Mouse (Mus musculus) bone marrow macrophage, adult 2 months (primary cell): ENCODE data around the gene Relch.

Source experiments
- CTCF ChIP-seq: IDR thresholded peaks from 2 replicates; pipeline ENCODE4 v1.5.1; 2012; ENCODE audit warnings: low read depth, mild to moderate bottlenecking, low read length, moderate library complexity
- POLR2A ChIP-seq: IDR thresholded peaks from 2 replicates; pipeline ENCODE4 v1.6.1; 2012; ENCODE audit warnings: mild to moderate bottlenecking, low read depth, low read length, borderline replicate concordance

DNA sequence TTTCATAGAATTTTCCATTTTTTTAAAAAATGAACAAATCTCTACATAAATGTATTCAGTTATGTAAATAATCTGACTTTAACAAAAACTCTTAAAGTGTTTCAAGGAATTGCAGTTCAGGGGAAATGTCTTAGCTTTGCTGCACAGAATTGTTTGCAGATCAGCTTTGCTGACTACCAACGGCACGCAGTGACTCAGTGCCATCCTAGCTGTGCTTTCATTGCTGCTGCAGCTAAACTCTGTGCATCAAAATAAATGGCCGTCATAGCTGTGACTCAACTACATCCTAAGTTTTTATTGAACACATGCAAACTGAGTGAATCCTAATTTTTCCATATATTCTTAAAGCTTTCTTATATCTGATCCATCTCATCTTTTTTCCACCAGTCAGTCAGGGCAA, 21.8 kb downstream of the Relch start:
- TF ChIP-seq CTCF (no peak), POLR2A (no peak)
